Mouse (Mus musculus) heart, postnatal 14 days (tissue): ENCODE results near the gene Egfem1. TPM values are rescaled to one million over a fixed set of nuclear protein-coding genes. Genes with fewer than 3 reads are reported as not detected.

Experiments used
- DNase-seq, 2 experiments: peaks; one replicate each; pipeline ENCODE4 v3.0.0; 2021 to 2022
- intact Hi-C: fragments of 180-260 bp; cut with DNase I; formaldehyde crosslinking; loops from one replicate; pipeline ENCODE4 v1.15.1; 2025
- total RNA-seq, 2 experiments: library from RNA; stranded (reverse); gene quantifications; 2 replicates each; pipeline ENCODE4 v1.2.3; 2021

Egfem1 gene
- total RNA-seq, 2 experiments from 2014 or later, result not detected

DNA sequence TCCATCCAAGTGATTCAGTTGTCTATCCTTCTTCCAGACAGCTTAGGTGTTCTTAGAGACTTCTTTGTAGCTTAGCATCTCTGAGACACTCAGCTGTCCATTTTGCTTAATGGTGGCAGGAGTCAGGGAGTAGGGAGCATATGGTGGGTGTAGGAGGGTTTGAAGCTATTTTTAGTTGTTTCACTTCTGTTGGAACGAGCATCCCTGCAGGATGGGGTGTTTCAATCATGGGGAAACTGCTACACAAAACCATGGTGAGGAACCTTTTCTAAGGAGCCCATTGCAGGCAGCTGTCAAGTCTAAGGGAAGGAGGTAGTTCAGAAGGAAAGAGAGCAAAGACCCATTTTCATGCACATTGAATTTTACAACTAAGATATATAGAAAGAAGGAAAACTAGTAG lies 458.1 kb downstream of the Egfem1 start:
- intact Hi-C loops, result no loop called here

DNA sequence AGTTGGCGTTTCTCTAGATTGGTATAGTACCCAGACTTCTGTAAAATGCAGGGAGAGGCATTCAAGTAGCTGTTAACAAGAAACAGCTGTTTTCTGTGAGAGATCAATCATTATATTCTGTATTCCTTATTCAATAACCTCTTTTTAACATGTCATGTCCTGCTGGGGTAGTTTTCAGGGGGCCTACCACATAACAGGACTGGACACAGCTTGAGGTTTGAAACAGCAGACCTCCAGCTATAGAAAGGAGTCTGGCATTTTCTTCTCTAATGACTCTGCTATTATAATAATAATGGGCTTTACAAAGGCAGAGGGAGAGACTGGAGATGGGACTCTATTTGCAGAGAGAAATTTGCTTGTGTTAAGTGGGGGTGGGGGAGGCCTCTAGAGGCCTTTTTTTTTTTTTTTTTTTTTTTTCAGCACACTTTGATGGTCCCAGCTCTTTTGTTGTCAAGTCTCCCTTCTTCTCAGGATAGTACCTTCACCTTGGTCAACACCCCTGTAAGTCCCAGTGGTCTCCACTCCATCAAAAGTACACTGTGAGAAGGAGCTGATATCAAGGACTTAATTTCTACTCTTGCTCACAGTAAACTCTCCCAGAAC lies 459.8 kb downstream of the Egfem1 start:
- intact Hi-C loops, result no loop called here

More for the DNA sequence above, 458.1 kb downstream of the Egfem1 start:
- no peak for DNase-seq

DNA sequence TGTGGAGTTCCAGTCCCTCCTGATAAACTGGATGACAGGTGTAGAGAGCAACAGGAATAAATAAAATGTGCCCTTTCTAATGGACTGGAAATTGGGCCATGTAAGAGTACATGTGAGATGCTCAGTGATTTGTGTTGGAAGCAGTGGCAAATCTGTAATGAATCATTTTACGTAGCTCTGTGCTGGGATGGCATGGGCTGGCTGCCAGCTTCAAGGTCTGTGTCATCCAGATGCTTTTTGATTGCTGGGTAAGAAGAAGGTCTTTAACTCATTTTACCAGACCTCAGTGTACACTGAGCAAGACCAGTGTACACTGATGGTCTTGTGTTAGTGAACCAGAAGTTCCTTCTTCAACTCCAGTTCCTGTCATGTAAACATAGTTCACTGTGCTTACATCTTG lies 462.2 kb downstream of the Egfem1 start:
- intact Hi-C loops, result no loop called here

More for the DNA sequence above, 459.8 kb downstream of the Egfem1 start:
- no peak for DNase-seq

DNA sequence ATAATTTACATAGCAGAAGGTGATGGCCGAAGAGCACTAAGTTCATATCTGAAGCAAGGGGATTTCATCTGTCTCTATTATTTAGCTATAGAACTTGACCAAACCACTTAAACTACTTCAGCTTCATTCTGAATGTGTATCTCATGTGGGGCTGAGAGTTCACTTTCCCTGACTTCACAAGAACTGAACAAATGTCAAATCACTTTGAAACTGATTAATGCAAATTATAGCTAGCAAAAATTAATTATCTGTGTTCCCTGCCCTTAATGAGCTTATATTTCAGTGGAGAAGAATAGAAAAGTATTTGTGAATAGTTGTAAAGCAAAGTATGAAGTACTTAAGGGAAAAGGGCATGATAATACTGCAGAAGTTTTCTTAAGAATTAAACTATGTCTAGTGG lies 481.3 kb downstream of the Egfem1 start:
- no peak for DNase-seq
- intact Hi-C loops, result no loop called here

More for the DNA sequence above, 462.2 kb downstream of the Egfem1 start:
- DNase-seq, result no peak

DNA sequence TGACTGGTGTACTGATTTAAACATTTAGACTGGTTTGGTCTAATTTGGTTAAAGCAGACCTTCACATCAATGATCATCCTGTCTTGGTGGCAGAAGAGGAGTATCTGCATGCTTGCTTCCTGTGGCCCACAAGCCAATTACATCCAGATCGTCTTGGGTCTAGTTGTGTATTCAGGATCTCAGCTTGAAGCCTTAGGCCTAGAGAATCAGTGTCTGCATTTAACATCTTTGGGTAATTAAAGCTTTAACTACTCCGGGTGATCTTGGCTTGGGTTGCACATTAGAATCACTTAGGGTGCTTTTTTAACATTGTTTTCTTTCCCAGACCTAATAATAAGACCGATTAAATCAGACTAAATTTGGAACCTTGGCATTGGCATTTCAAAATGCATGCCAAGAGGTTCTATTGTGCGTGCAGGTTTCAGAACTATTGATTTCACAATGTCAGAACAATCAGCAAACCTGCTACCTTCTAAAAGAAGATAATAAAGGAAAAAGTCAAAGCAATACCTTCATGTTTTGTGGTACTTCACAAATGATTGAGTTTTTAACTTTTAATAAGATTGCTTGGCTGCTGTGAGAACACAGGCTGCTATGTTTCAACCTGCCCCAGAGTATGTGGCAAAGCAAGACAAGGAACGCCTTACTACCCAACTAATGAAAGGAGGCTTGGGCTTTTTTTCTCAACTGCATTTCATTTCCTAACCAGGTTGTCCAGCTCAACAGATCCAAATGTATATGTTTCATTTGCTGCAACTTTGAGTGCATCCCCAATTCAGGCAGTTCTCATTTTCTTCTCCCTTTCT lies 496.4 kb downstream of the Egfem1 start:
- intact Hi-C loops, result no loop called here
- DNase-seq, result no peak

DNA sequence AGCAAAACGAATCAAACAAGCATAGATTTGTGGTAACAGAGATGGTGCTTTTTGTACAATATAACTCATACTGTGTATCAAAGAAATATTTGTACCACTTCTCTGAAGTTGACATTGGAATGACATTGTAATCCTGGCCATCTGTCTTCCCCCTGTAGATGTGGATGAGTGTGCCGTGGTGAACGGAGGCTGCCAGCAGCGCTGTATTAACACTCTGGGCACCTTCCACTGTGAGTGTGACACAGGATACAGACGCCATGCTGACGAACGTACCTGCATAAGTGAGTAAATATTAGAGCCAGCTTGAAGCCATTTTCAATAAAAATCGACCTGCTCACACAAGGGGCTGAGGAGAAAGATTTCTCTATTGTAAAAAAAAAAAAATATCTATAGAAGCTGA lies 500.9 kb downstream of the Egfem1 start:
- DNase-seq, result no peak
- intact Hi-C loops, result no loop called here

DNA sequence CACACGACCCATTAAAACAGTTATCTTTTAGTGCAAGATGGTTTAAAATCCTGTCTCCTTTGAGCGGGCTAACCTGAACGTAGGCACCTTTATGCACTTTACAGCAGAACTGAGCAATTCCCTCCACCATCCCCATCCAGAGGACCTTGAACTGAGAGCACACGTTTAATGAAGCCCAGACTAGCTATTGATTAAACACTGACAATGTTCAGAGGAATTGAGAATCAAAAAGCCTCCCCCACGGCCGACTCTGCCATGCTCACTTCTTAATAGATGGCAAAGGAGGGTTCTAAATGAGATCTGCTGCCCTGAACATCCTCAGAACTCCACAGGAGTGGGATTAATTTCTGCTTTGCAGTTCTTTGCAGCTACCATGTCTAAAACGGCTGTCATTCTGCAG lies 520.3 kb downstream of the Egfem1 start:
- no peak for DNase-seq
- intact Hi-C loops, result no loop called here

DNA sequence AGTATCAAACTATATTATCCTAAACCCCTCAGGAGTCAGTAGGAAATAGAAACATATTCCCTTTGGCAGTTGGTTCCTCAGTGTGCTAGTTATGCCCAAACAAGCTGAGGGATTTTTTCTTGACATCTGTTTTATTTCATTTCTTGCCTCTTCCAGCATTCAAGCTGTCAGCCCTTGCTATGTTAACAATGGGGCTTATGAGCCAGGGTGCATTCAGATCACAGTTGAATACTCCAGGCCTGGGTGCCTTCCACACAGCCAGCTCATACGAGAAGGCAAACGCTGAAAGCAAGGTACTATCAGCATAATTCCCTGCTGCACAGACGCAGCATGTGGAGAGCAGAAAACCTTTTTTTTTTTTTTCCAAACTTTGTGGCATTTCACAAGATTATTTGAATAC lies 526.9 kb downstream of the Egfem1 start:
- intact Hi-C loops, result no loop called here

DNA sequence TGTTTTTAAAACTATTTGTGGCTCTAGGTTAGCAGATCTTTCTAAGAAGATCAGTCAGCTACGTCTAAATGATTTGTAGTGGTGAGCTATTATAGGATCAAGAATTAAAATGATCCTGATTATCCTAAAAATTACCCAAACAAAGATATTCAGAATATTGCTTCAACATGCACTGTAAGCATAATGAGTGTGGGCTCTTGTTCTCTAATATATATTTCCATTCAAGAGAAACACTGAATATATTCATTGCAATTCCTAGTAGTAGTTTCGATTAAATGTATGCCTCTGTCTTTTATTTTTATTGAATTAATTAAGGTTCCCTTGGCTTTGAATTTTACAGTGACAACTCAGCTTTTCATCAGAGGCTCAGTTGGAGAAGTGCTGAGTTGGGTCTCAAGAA lies 527.4 kb downstream of the Egfem1 start:
- DNase-seq, result no peak
- intact Hi-C loops, result no loop called here

More for the DNA sequence above, 526.9 kb downstream of the Egfem1 start:
- no peak for DNase-seq

DNA sequence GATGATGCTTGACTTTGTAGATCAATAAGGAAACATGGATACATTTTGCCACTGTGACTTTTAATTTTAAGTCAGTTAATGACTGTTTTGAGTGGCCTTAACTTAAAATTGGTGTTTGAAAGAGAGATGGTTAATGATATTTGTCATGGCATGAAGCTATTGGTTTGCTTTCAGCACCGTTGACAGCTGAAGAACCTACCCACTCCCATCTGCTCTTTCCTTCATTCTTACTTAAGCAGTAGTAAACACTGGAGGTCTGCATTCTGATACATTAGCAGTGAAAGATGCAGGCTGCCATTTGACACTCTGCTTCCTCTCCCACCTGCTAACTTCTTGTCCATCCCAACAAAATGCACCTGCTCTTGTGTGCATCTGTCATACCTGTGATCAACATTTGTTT lies 537.8 kb downstream of the Egfem1 start:
- intact Hi-C loops, result no loop called here
- DNase-seq, result no peak

DNA sequence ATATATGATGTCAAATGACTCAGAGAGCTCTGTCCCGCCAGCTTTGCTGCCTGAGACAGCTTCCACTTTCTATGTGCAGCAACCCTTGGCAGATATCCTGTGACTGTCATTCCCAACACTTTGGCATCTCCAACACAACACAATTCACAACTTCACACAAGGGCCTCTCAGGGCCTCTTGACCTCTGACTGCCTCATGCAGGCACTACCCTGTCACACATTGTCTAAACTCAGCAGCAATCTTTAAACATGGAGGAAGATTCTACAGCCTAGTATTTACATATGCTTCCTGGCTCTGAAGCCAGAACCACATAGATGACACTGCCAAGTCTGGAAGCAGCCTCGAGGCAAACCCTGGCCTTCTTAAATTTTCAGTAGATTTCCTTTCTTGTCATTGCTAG lies 558.0 kb downstream of the Egfem1 start:
- intact Hi-C loops, result no loop called here
- no peak for DNase-seq

DNA sequence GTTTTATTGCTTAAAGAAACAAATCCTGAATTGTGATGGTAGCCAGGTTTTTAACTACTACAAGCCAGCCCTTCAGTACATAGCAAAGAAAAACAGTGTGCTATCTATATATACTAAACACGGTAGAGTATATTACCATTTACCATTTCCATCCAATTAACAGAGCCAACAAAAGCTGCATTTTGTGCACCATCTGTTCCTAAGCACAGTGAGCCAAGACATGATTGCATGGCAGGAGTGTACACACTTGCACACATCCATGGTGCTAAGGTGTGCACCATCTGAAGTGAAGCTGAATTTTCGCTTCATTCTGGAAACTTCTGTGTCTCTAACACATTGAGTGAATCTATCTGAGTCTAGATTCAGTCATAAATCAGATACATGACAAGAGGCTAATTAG lies 585.0 kb downstream of the Egfem1 start:
- no peak for DNase-seq
- intact Hi-C loops, result no loop called here

DNA sequence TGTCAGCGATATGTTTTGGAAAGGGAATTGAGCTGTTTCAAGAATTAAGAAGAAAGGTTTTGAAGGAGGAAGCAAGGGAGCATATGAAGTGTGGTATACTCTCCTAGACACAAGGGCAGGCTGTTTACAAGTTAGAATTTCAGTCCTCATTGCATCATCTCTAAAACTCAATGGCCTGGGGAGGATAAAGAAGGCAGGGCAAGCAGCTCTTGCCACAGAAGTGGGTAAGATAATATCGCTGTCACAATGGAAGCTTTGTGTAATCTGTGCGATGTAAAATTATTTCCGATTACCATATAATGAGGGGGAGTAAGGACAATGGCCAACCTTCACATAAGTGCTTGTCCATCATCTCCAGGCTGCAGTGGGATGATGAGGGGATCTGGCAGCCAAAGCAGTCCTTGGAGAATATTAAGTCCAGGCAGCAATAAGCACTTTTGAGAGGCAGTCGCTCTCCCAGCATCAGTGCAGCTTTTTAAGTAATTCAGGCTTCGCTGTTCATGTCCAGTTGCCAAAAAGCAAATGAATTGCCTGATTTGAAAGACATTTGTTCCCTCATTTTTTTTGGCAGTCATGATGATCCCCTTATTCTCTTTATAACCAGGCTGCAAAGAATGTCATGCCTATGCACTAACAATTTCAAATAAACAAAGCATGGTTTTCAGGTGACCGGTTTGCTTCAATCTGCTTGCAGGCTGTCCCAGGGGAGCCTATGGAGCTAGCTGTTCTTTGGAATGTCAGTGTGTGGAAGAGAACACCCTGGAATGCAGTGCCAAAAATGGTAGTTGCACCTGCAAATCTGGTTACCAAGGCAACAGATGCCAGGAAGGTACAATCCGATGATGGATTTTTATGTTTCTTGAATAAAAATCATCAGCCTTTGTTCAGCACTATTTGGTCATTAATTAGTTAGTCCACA lies 607.8 kb downstream of the Egfem1 start:
- intact Hi-C loops, result no loop called here
- DNase-seq, result no peak

DNA sequence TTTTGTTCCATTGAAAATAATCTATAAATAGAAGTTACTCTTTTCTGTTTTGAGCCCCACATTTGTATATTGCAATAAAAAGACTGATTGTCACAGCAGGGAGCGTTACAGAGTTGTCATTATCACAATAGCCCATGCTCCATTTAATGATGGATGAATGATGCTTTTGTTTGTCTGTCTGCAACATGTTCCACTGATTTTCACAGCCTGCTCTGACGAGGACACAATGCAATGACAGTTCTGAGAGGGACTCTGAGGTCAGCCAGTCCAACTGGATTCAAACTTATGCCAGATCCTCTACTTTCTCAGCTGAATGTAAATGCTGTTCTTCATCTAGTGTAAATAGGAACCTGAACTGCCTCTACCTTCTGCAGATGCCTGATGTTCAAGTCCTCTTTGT lies 619.3 kb downstream of the Egfem1 start:
- intact Hi-C loops, result no loop called here
- DNase-seq, result no peak

DNA sequence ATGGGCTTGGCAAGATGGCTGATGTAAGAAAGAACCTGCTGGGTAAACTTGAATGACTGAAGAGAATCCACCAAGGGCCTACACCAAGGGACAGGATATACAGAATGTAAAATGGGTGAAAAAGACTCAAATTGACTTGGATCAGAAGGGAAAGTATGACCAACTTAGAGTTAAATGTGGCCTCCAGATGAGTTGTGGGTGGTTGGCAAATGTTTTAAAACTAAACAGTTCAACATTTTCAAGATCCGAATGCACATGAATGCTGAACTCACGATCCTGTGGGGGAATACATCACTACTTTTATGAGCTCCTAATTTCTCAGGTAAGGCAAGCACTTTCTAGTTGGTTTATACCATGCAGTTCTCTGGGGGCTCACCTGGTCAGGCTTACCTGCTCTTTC lies 625.0 kb downstream of the Egfem1 start:
- intact Hi-C loops, result no loop called here
- no peak for DNase-seq

DNA sequence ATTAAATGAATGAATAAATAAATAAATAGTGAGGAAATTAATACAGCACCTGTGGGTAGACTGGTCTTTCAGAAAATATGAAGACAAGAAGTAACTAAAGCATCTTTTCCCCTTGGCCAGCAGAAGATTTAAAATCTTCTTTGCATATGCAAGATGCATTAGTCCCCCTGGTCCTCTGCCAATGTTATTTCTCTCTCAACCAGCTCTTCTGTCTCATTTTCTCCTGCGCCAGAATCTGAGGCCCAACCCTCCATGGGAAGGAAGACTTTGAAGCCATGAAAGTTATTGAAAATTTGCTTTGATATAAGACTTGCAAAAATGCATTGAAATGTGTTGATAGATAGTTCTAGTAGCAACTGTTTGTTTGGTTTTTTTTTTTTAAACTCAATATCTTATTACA lies 625.6 kb downstream of the Egfem1 start:
- no peak for DNase-seq
- intact Hi-C loops, result no loop called here

DNA sequence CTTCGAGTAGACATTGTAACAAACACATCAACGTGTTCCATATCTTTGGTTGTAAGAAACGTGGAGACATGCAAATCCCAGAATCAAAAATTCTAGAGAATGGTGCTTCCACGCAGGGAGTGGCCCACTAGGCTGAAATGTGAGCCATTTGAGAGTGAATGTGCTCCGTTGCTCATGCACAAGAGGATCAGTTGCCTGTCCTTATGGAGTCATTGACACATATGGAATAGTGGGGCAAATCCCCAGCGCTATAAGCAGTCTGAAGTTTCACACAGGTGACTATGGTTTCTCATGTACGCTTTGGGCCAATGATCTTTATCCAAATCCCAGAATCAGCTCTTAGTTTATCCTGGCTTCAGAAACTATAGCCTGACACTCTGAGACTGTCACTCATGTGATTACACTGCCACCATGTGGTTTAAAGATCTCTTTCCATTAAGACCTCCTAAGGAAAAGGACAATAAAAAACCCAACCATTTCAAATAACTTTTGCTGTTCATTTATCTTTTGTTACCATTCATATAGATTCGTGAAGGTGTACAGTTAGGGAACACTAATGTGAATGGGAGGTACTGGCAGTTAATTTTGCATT lies 644.6 kb downstream of the Egfem1 start:
- intact Hi-C loops, result loop anchor here (2.0 kb wide), 1 partner anchor 690 kb away; no protein-coding TSS in a partner anchor

DNA sequence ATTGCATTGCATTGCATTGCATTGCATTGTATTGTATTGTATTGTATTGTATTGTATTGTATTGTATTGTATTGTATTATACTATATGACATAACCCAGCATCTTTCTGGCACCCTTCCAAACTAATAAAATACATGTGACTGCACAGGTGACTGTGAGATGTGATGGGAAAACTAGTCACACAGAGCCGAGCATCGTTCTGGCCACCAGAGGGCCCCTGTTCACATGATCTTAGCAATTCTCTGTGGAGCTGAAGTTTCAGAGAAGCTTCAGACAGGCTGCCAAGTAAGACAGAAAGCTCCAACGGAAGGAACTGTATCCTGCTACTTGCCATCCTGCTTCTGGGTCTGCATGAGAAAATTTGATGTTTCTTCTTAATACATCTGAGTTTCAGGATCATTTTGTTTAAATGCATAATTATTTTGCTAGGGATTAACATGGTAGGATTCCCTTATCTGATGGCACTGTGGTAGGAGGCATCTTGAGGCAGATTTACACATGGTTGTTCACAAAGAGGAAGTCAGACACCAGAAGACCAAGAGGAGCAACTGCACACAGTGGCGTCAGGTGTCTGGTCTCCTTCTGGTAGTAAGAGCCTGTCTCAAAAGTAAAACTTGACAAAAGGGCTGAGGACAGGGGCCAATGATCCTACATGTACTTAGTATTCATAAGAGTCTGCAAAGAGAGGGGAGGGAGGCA lies 648.4 kb downstream of the Egfem1 start:
- intact Hi-C loops, result no loop called here
- peak; percentile 15 to 42 for DNase-seq

More for the DNA sequence above, 644.6 kb downstream of the Egfem1 start:
- no peak for DNase-seq

DNA sequence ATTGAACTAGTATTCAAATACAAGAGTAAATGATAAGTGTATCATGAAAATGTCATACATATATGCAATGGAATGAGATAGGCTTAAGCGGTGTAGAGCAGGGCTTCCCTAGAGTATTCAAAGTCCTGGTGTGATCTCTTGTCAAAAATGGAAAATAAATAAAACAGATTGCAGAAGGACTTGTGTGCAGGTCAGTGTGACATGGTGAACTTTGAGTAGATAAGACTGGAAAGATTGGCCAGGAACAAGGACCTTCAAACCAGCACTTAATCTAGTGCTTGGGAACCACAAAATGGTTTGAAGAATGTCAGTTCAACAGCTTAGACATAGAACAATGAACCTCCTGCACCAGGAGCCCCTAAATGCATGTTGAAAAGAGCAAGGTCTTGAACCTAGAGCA lies 649.7 kb downstream of the Egfem1 start:
- no peak for DNase-seq

DNA sequence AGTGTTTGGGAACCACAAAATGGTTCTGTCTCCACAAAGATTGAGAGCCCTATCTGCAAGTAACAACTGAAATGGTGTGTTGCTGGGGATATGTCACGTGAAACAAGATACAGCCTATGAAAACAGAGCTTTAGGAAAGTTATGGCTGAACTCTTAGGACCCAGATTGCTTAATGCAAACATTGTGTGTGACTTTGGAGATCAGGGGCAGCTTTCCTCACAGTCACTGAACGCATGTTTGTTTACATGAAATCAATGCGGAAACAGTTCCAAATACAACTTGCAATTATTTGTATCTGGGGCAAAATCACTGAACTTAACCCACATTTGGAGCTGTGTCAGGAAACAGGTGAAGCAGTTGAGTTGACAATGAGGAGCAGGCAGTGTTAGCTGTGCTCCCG lies 650.8 kb downstream of the Egfem1 start:
- intact Hi-C loops, result no loop called here

More for the DNA sequence above, 649.7 kb downstream of the Egfem1 start:
- intact Hi-C loops, result no loop called here

More for the DNA sequence above, 650.8 kb downstream of the Egfem1 start:
- no peak for DNase-seq
